Mouse (Mus musculus) olfactory bulb, adult 2 months (tissue): ENCODE measurements around the gene Chrng.

ENCODE experiments used
- CTCF ChIP-seq: fragments of 200-500 bp; IDR thresholded peaks from 2 replicates; pipeline ENCODE4 v1.5.1; 2012; ENCODE audit warnings: low read depth, mild to moderate bottlenecking, low read length, moderate library complexity; ENCODE audit not compliant: insufficient read depth
- POLR2A ChIP-seq: fragments of 200-500 bp; IDR thresholded peaks from 2 replicates; pipeline ENCODE4 v1.6.1; 2012; ENCODE audit warnings: mild to moderate bottlenecking, low read depth, low read length, moderate library complexity; ENCODE audit not compliant: insufficient read depth

DNA sequence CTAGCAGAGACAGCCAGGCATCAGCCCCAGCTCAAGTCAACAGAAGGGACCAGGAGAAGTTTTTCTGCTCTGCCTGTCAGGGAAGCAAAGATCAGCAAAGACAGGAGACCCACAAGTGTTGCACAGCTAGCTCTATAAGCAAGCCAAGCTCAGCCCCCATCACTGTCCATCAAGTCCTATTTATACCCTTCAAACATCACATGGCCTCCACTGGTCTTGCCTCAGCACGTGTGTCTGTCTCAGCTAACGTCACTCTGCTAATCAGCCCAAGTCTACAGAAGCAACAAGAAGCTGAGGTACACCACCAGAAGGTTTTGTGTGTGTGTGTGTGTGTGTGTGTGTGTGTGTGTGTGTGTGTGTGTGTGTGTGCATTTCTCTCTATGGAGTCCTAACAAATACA is 3.6 kb upstream of the Chrng start:
- TF ChIP-seq POLR2A (no peak), CTCF (no peak)
